Comparison of ENCODE assay signal across 31 mouse cellular contexts in genomic region chr3:121873572-121873971, GRCm38 (mm10).
"Had no signal": no experiment of that assay in that cellular context is flagged by ENCODE, and none has a peak within 500 bp of the region (broad histone marks: within the 10 kb centered on the region; RNA-seq: fewer than 3 reads in every experiment).

No protein-coding gene starts in this region.

- H3K27ac ChIP-seq: limb, embryonic 10.5 days; limb, embryonic 12.5 days; limb, embryonic 13.5 days; limb, embryonic 15.5 days; liver, embryonic 12.5 days; liver, embryonic 13.5 days; liver, embryonic 14.5 days; liver, embryonic 15.5 days; lung, embryonic 15.5 days; macrophage; midbrain, embryonic 10.5 days; midbrain, embryonic 12.5 days; midbrain, embryonic 13.5 days; midbrain, embryonic 15.5 days; neural tube, embryonic 12.5 days had no signal

- H3K4me2 ChIP-seq: limb, embryonic 12.5 days; limb, embryonic 13.5 days; limb, embryonic 15.5 days; liver, embryonic 11.5 days; liver, embryonic 12.5 days; liver, embryonic 13.5 days; liver, embryonic 15.5 days; lung, embryonic 14.5 days; lung, embryonic 15.5 days; midbrain, embryonic 11.5 days; midbrain, embryonic 12.5 days; midbrain, embryonic 13.5 days; midbrain, embryonic 15.5 days; neural tube, embryonic 12.5 days had no signal

- H3K4me3 ChIP-seq: limb, embryonic 10.5 days; limb, embryonic 12.5 days; limb, embryonic 13.5 days; limb, embryonic 15.5 days; liver, embryonic 12.5 days; liver, embryonic 13.5 days; liver, embryonic 15.5 days; lung, embryonic 15.5 days; megakaryocyte, embryonic 14.5 days; midbrain, embryonic 10.5 days; midbrain, embryonic 12.5 days; midbrain, embryonic 13.5 days; midbrain, embryonic 15.5 days; myocyte; neural tube, embryonic 12.5 days had no signal

- DNase-seq: left cerebral cortex, postnatal 4 days; liver, embryonic 13.5 days; liver, postnatal 0 days; lung, adult 18-20 months; lung, adult 2 months; lung, embryonic 14.5 days; lung, postnatal 10 days; lung, postnatal 14 days; lung, postnatal 36 days; lung, postnatal 4 days; midbrain, embryonic 14.5 days had no signal

- H3K4me1 ChIP-seq: limb, embryonic 10.5 days; limb, embryonic 12.5 days; limb, embryonic 13.5 days; limb, embryonic 15.5 days; liver, embryonic 12.5 days; liver, embryonic 13.5 days; liver, embryonic 15.5 days; lung, embryonic 15.5 days; midbrain, embryonic 12.5 days; midbrain, embryonic 13.5 days; midbrain, embryonic 15.5 days; neural tube, embryonic 12.5 days had no signal

- H3K9ac ChIP-seq: limb, embryonic 12.5 days; limb, embryonic 13.5 days; limb, embryonic 15.5 days; liver, embryonic 12.5 days; liver, embryonic 13.5 days; liver, embryonic 14.5 days; liver, embryonic 15.5 days; liver, postnatal 0 days; lung, embryonic 14.5 days; lung, embryonic 15.5 days; midbrain, embryonic 12.5 days; midbrain, embryonic 13.5 days; midbrain, embryonic 15.5 days; neural tube, embryonic 12.5 days had no signal

- H3K9me3 ChIP-seq: limb, embryonic 10.5 days; limb, embryonic 12.5 days; limb, embryonic 13.5 days; limb, embryonic 15.5 days; liver, embryonic 12.5 days; liver, embryonic 13.5 days; liver, embryonic 15.5 days; lung, embryonic 15.5 days; midbrain, embryonic 10.5 days; midbrain, embryonic 12.5 days; midbrain, embryonic 13.5 days; midbrain, embryonic 15.5 days; neural tube, embryonic 12.5 days had no signal

- H3K27me3 ChIP-seq: limb, embryonic 12.5 days; limb, embryonic 13.5 days; limb, embryonic 15.5 days; liver, embryonic 12.5 days; liver, embryonic 13.5 days; liver, embryonic 15.5 days; lung, embryonic 15.5 days; midbrain, embryonic 12.5 days; midbrain, embryonic 13.5 days; midbrain, embryonic 15.5 days; neural tube, embryonic 12.5 days had no signal

- ATAC-seq: liver, embryonic 12.5 days; liver, postnatal 0 days; lung, postnatal 0 days; midbrain, embryonic 13.5 days; midbrain, embryonic 15.5 days; midbrain, embryonic 16.5 days had no signal

- H3K36me3 ChIP-seq: limb, embryonic 10.5 days; limb, embryonic 12.5 days; limb, embryonic 13.5 days; limb, embryonic 15.5 days; liver, embryonic 12.5 days; liver, embryonic 13.5 days; liver, embryonic 15.5 days; lung, embryonic 15.5 days; midbrain, embryonic 10.5 days; midbrain, embryonic 12.5 days; midbrain, embryonic 13.5 days; midbrain, embryonic 15.5 days; neural tube, embryonic 12.5 days had no signal
